Mouse (Mus musculus) cerebellum, adult 18-20 months (tissue): Measurements from ENCODE around the gene Rhof.

Experiments used
- DNase-seq, 2 experiments: peaks; one replicate each; pipeline ENCODE4 v3.0.0; 2021

Rhof gene

GRCm38 (mm10) chr5:123134875-123135382 lies 2.4 kb upstream of the Rhof start:
- no peak for DNase-seq

GRCm38 (mm10) chr5:123134186-123134874 lies 1.8 kb upstream of the Rhof start:
- DNase-seq: peak; percentile 69 to 73

- DNase-seq: peak in 1 of 2 experiments; percentile 52
These were observed 1.3 kb upstream of the Rhof start for GRCm38 (mm10) chr5:123133784-123134143.

- peak; percentile 83 to 90 for DNase-seq
These were observed 741 bp upstream of the Rhof start for GRCm38 (mm10) chr5:123133083-123133783.

GRCm38 (mm10) chr5:123130814-123131148 lies 1.7 kb downstream of the Rhof start:
- no peak for DNase-seq

- DNase-seq: no peak
These were observed 2.3 kb downstream of the Rhof start for GRCm38 (mm10) chr5:123130030-123130813.

- DNase-seq: no peak
These were observed 3.2 kb downstream of the Rhof start for GRCm38 (mm10) chr5:123129170-123129757.

- DNase-seq: no peak
These were observed 3.9 kb downstream of the Rhof start for GRCm38 (mm10) chr5:123128426-123129169.

- no peak for DNase-seq
These were observed 5.5 kb downstream of the Rhof start for GRCm38 (mm10) chr5:123127031-123127430.

GRCm38 (mm10) chr5:123125638-123126406 lies 6.7 kb downstream of the Rhof start:
- no peak for DNase-seq

GRCm38 (mm10) chr5:123125105-123125504 lies 7.4 kb downstream of the Rhof start:
- no peak for DNase-seq

- no peak for DNase-seq
These were observed 10.3 kb downstream of the Rhof start for GRCm38 (mm10) chr5:123122181-123122580.

GRCm38 (mm10) chr5:123120624-123121215 lies 11.8 kb downstream of the Rhof start:
- DNase-seq: no peak

- DNase-seq: no peak
These were observed 13.7 kb downstream of the Rhof start for GRCm38 (mm10) chr5:123118826-123119225.

- DNase-seq: no peak
These were observed 14.7 kb downstream of the Rhof start for GRCm38 (mm10) chr5:123117773-123118172.

GRCm38 (mm10) chr5:123117257-123117656 lies 15.2 kb downstream of the Rhof start:
- DNase-seq: peak; percentile 79 to 85

GRCm38 (mm10) chr5:123116080-123116479 lies 16.4 kb downstream of the Rhof start:
- DNase-seq: no peak

GRCm38 (mm10) chr5:123114924-123115323 lies 17.6 kb downstream of the Rhof start:
- DNase-seq: no peak

- no peak for DNase-seq
These were observed 18.4 kb downstream of the Rhof start for GRCm38 (mm10) chr5:123114109-123114508.

- DNase-seq: no peak
These were observed 22.2 kb downstream of the Rhof start for GRCm38 (mm10) chr5:123110296-123110721.
